Mouse (Mus musculus) CH12.LX (cell line): ENCODE measurements around the gene Kif18b.

ENCODE experiments used
- CTCF ChIP-seq, 2 experiments: IDR thresholded peaks in 1 of 2; conservative IDR thresholded peaks in 1 of 2; 2 replicates each; pipeline ENCODE4 v1.5.1; 2011 to 2012; ENCODE audit warnings: low read depth in 2 of 2, low read length in 2 of 2, improper control_type of control experiment in 1 of 2, inconsistent platforms in 1 of 2, mild to moderate bottlenecking in 1 of 2, moderate library complexity in 1 of 2
- EP300 ChIP-seq: IDR thresholded peaks from 2 replicates; pipeline ENCODE4 v1.6.1; 2011; ENCODE audit warnings: low read length, improper control_type of control experiment
- HCFC1 ChIP-seq: IDR thresholded peaks from 2 replicates; pipeline ENCODE4 v1.6.1; 2012; ENCODE audit warnings: low read depth, mild to moderate bottlenecking, inconsistent platforms, low read length, improper control_type of control experiment
- MEF2A ChIP-seq: IDR thresholded peaks from 2 replicates; pipeline ENCODE4 v1.6.1; 2014; ENCODE audit warnings: low read depth, mild to moderate bottlenecking, inconsistent platforms, low read length, improper control_type of control experiment, borderline replicate concordance
- NRF1 ChIP-seq: IDR thresholded peaks from 2 replicates; pipeline ENCODE4 v1.6.1; 2014; ENCODE audit warnings: low read depth, mild to moderate bottlenecking, inconsistent platforms, low read length, improper control_type of control experiment, moderate library complexity
- PAX5 ChIP-seq: IDR thresholded peaks from 2 replicates; pipeline ENCODE4 v1.6.1; 2012; ENCODE audit warnings: low read length, inconsistent platforms, mixed read lengths
- POLR2A ChIP-seq: IDR thresholded peaks from 2 replicates; pipeline ENCODE4 v1.6.1; 2011; ENCODE audit warnings: low read depth, mild to moderate bottlenecking, improper control_type of control experiment, low read length
- RCOR1 ChIP-seq: conservative IDR thresholded peaks from 2 replicates; pipeline ENCODE4 v1.6.1; 2012; ENCODE audit warnings: low read depth, mild to moderate bottlenecking, inconsistent platforms, low read length, improper control_type of control experiment
- SMC3 ChIP-seq: IDR thresholded peaks from 2 replicates; pipeline ENCODE4 v1.6.1; 2011; ENCODE audit warnings: low read depth, low read length, improper control_type of control experiment
- ZC3H11A ChIP-seq: IDR thresholded peaks from 2 replicates; pipeline ENCODE4 v1.6.1; 2012; ENCODE audit warnings: low read depth, mild to moderate bottlenecking, inconsistent platforms, low read length, improper control_type of control experiment

DNA sequence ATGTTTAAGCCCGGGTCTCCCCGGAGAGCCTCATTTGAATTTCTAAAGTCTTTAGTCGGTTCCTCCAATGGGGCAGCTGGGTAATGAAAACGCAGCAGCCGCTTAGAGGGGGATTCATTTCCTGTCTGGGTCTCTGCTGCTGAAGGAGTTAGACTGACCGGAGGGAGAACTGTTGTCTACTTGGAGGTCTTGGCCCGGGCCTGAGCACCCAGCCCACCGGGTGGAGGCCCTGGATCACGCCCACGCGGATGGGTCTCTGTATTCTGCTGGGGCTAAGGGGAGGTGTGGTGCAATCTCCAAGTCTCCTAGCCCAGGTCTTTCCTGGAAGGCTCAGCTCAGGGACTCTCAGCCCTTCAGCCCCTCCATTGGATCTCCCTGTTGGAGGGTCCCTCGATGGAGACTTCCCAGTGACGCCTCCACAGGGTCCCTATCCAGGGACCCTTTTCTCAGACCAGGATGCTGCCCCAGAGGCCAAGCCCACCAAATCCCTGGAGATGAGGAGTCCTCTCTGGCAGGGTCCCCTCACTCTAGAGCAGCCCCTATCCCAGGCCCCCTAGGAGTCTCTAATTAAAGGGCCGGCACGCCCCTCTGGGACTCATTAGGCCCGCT is 38.4 kb upstream of the Kif18b start:
- TF ChIP-seq POLR2A (no peak), HCFC1 (no peak), RCOR1 (no peak), CTCF (conservative IDR thresholded peaks at IDR 0.05 in 1 of 2, IDR thresholded peaks at IDR 0.05 in 1 of 2; ENCODE audit: low read depth in 2 of 2, low read length in 2 of 2) (no peak), ZC3H11A (no peak), EP300 (no peak), PAX5 (no peak), MEF2A (no peak), SMC3 (no peak), NRF1 (no peak)
